Comparison of ENCODE assay signal across 8 mouse cellular contexts in the genomic region with DNA sequence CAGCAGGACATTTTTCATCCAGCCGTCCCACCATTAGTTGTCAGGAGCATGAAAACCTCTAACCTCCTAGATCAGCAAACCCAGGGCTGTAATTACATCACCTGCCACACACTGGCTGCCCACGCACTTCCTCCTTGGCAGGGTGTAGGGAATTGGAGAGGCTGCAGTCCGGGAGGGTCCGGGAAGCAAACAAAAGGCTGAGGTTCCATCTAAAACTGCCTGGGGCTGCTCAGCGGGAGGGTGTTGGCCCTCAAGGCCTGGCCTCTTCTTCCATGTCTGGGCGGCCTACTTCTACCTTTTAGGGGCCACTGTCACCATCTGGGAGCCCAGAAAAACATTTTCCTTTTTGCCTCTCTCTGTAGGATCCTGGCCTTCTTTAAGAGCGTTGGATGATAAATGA. TPM values are rescaled to one million over a fixed set of nuclear protein-coding genes. Genes with fewer than 3 reads are reported as not detected.
DNase-seq lines count a peak whose midpoint lies in the region; ATAC-seq and TF ChIP-seq lines count a peak whose summit lies in the region.

No protein-coding gene starts in this region.

- no peaks in the 10 kb centered on the region; the same call in 1 of the 2 replicates for H3K36me3 ChIP-seq in forebrain, postnatal 0 days (ENCODE audit: insufficient read depth)
- H3K36me3 ChIP-seq in kidney, embryonic 14.5 days (ENCODE audit: control insufficient read depth, insufficient read depth, low read length), result no peaks in the 10 kb centered on the region
- H3K36me3 ChIP-seq in midbrain, embryonic 12.5 days, result no peaks in the 10 kb centered on the region

- peaks cover 8% of the 10 kb centered on the region; the same call in 1 of the 2 replicates for H3K4me1 ChIP-seq in forebrain, postnatal 0 days (ENCODE audit: insufficient read depth)
- H3K4me1 ChIP-seq in kidney, embryonic 14.5 days (ENCODE audit: control insufficient read depth, insufficient read depth, low read length), result peaks cover 28% of the 10 kb centered on the region; the same call in 1 of the 2 replicates
- peaks cover 29% of the 10 kb centered on the region for H3K4me1 ChIP-seq in midbrain, embryonic 12.5 days

- peak overlapping the region; percentile 86 for H3K4me2 ChIP-seq in forebrain, postnatal 0 days (ENCODE audit: low read depth)
- peak overlapping the region; percentile 84 for H3K4me2 ChIP-seq in kidney, embryonic 14.5 days (replicated peaks; ENCODE audit: low read depth, low read length)
- H3K4me2 ChIP-seq in midbrain, embryonic 12.5 days (replicated peaks), result 0 out of 2 replicates have a peak overlapping the region, but pooled peaks have one; percentile 87

- no peaks in the 10 kb centered on the region for H3K9me3 ChIP-seq in forebrain, postnatal 0 days (ENCODE audit: low read length)
- no peaks in the 10 kb centered on the region for H3K9me3 ChIP-seq in kidney, embryonic 14.5 days (ENCODE audit: control insufficient read depth, low read length)
- no peaks in the 10 kb centered on the region for H3K9me3 ChIP-seq in midbrain, embryonic 12.5 days

- peak; percentile 33 for DNase-seq in gastrocnemius, adult 2 months
- no peak for DNase-seq in gastrocnemius, postnatal 4 days (ENCODE audit: low spot score in 2 of 2)
- peak; percentile 72 for DNase-seq in adrenal gland, postnatal 14 days
- no peak for DNase-seq in forebrain, postnatal 0 days
- DNase-seq in urinary bladder, postnatal 10 days (ENCODE audit: low spot score), result no peak
- no peak for DNase-seq in layer of hippocampus, adult 9-11 months

- intact Hi-C loops in gastrocnemius, adult 2 months (cut with DNase I), result no loop called here

- no peaks in the 10 kb centered on the region for H3K27me3 ChIP-seq in forebrain, postnatal 0 days (ENCODE audit: insufficient read depth, low read length)
- H3K27me3 ChIP-seq in kidney, embryonic 14.5 days (ENCODE audit: control insufficient read depth, insufficient read depth, low read length), result no peaks in the 10 kb centered on the region
- H3K27me3 ChIP-seq in midbrain, embryonic 12.5 days, result peaks cover 10% of the 10 kb centered on the region; the same call in 1 of the 2 replicates

- ATAC-seq in forebrain, postnatal 0 days, result no peak
- ATAC-seq in kidney, embryonic 14.5 days (ENCODE audit: low FRiP score, low TSS enrichment), result peak; percentile 52
- no peak for ATAC-seq in midbrain, embryonic 12.5 days (ENCODE audit: low FRiP score, low read depth)

- peak overlapping the region; percentile 92 for H3K4me3 ChIP-seq in gastrocnemius, adult 2 months
- H3K4me3 ChIP-seq in forebrain, postnatal 0 days (ENCODE audit: low read depth, low read length), result peak overlapping the region; percentile 98; the same call in 1 of the 2 replicates
- H3K4me3 ChIP-seq in kidney, embryonic 14.5 days (ENCODE audit: low read length), result peak overlapping the region; percentile 94
- 0 out of 2 replicates have a peak overlapping the region, but pooled peaks have one; percentile 3 for H3K4me3 ChIP-seq in midbrain, embryonic 12.5 days

- H3K9ac ChIP-seq in forebrain, postnatal 0 days, result no peak overlapping the region
- H3K9ac ChIP-seq in kidney, embryonic 14.5 days (ENCODE audit: low read depth, low read length), result peak overlapping the region; percentile 98; the same call in 1 of the 2 replicates
- no peak overlapping the region for H3K9ac ChIP-seq in midbrain, embryonic 12.5 days (replicated peaks)

- WGBS in forebrain, postnatal 0 days, result 28% methylated on average over 7 of the region's 7 CpGs
- WGBS in kidney, embryonic 14.5 days, result 10% methylated on average over 7 of the region's 7 CpGs
- WGBS in midbrain, embryonic 12.5 days, result 16% methylated on average over 7 of the region's 7 CpGs

- peak overlapping the region; percentile 90 for H3K27ac ChIP-seq in gastrocnemius, adult 2 months
- no peak overlapping the region for H3K27ac ChIP-seq in forebrain, postnatal 0 days (ENCODE audit: low read depth, low read length)
- H3K27ac ChIP-seq in kidney, embryonic 14.5 days (ENCODE audit: low read depth, low read length), result peak overlapping the region; percentile 98
- H3K27ac ChIP-seq in midbrain, embryonic 12.5 days (replicated peaks), result no peak overlapping the region

- TF ChIP-seq CTCF in gastrocnemius, adult 2 months (IDR thresholded peaks at IDR 0.05), result no peak
- no peak for TF ChIP-seq CTCF in forebrain, postnatal 0 days (IDR thresholded peaks at IDR 0.05; ENCODE audit: low read depth)

RNA-seq across cellular contexts. Expression of a gene that starts 1.1 kb away (rescaled TPM):
- 1 to 10 TPM; 3.2 to 5.0 TPM for total RNA-seq in gastrocnemius, adult 2 months (2021)
- total RNA-seq in gastrocnemius, postnatal 4 days (2021), result 10 to 100 TPM; 13.8 to 19.2 TPM
- total RNA-seq in adrenal gland, postnatal 14 days (2021), result 85.6 and 87.9 TPM in 2 replicates
- total RNA-seq in forebrain, postnatal 0 days (2014; rRNA removed), result 11.8 and 16.8 TPM in 2 replicates
- polyA plus RNA-seq in forebrain, postnatal 0 days (2015; fragmentation: Nextera tagmentation; extraction: Ambion mirVana), result 25.6 and 37.2 TPM in 2 replicates
- 22.7 and 42.1 TPM in 2 replicates for polyA plus RNA-seq in kidney, embryonic 14.5 days (2014; fragmentation: Nextera tagmentation; extraction: Ambion mirVana)
- polyA plus RNA-seq in midbrain, embryonic 12.5 days (2016; fragmentation: Nextera tagmentation; extraction: Ambion mirVana), result 34.7 and 35.7 TPM in 2 replicates

Comparison
In these comparisons a context has a peak if more than half of its experiments do, and no peak if none do; other contexts are left out.
1. DNase-seq: peak in gastrocnemius, adult 2 months (single experiment) and adrenal gland, postnatal 14 days (single experiment); none in gastrocnemius, postnatal 4 days (0 of 2), forebrain, postnatal 0 days (single experiment), urinary bladder, postnatal 10 days (single experiment) and layer of hippocampus, adult 9-11 months (single experiment).
2. H3K27ac ChIP-seq: peak in gastrocnemius, adult 2 months (single experiment) and kidney, embryonic 14.5 days (single experiment); none in forebrain, postnatal 0 days (single experiment) and midbrain, embryonic 12.5 days (single experiment).
3. H3K4me3 ChIP-seq: peak in every context shown above with its lines; median percentile 98 in forebrain, postnatal 0 days; 94 in kidney, embryonic 14.5 days; 92 in gastrocnemius, adult 2 months; 3 in midbrain, embryonic 12.5 days.
4. Peak in every context shown above with its lines, with median percentiles within 50 percentile points of each other: H3K4me2 ChIP-seq.